Mouse (Mus musculus): ENCODE measurements around the gene Gm6034.
"Not testable (repeated sequence)": the region's sequence is repeated elsewhere in the genome, so short reads cannot be mapped to it uniquely, and the experiment has no call there.

The Gm6034 gene

GRCm38 (mm10) chr17:36022922-36023321 lies 19.8 kb upstream of the Gm6034 start:
- no peak for DNase-seq (ENCODE audit: extremely low spot score)

GRCm38 (mm10) chr17:36023710-36024654 lies 18.8 kb upstream of the Gm6034 start:
- DNase-seq (ENCODE audit: extremely low spot score): no peak

- no peak for DNase-seq (ENCODE audit: extremely low spot score)
Measured at GRCm38 (mm10) chr17:36025197-36025596, 17.6 kb upstream of the Gm6034 start.

GRCm38 (mm10) chr17:36025901-36026300 lies 16.9 kb upstream of the Gm6034 start:
- no peak for DNase-seq (ENCODE audit: extremely low spot score)

- no peak for DNase-seq (ENCODE audit: extremely low spot score)
Measured at GRCm38 (mm10) chr17:36027663-36028062, 15.1 kb upstream of the Gm6034 start.

- no peak for DNase-seq (ENCODE audit: extremely low spot score)
Measured at GRCm38 (mm10) chr17:36028879-36029619, 13.7 kb upstream of the Gm6034 start.

- DNase-seq (ENCODE audit: extremely low spot score): not testable (repeated sequence)
Measured at GRCm38 (mm10) chr17:36030046-36030702, 12.6 kb upstream of the Gm6034 start.

GRCm38 (mm10) chr17:36030703-36031582 lies 11.8 kb upstream of the Gm6034 start:
- not testable (repeated sequence) for DNase-seq (ENCODE audit: extremely low spot score)

GRCm38 (mm10) chr17:36031583-36032331 lies 11.0 kb upstream of the Gm6034 start:
- DNase-seq (ENCODE audit: extremely low spot score): peak; percentile 27

- peak; percentile 48 for DNase-seq (ENCODE audit: extremely low spot score)
Measured at GRCm38 (mm10) chr17:36032351-36032875, 10.3 kb upstream of the Gm6034 start, which contains the start of gene H2-T23. H2-T23 (minus strand) TSS chr17:36032855.

GRCm38 (mm10) chr17:36034524-36034923 lies 8.2 kb upstream of the Gm6034 start:
- DNase-seq (ENCODE audit: extremely low spot score): not testable (repeated sequence)

- not testable (repeated sequence) for DNase-seq (ENCODE audit: extremely low spot score)
Measured at GRCm38 (mm10) chr17:36035010-36035638, 7.6 kb upstream of the Gm6034 start.

- DNase-seq (ENCODE audit: extremely low spot score): not testable (repeated sequence)
Measured at GRCm38 (mm10) chr17:36036126-36036525, 6.6 kb upstream of the Gm6034 start.

- DNase-seq (ENCODE audit: extremely low spot score): not testable (repeated sequence)
Measured at GRCm38 (mm10) chr17:36040604-36041003, 2.2 kb upstream of the Gm6034 start.

GRCm38 (mm10) chr17:36042055-36042454 lies 706 bp upstream of the Gm6034 start:
- not testable (repeated sequence) for DNase-seq (ENCODE audit: extremely low spot score)

- DNase-seq (ENCODE audit: extremely low spot score): no peak
Measured at GRCm38 (mm10) chr17:36043286-36043685, 525 bp downstream of the Gm6034 start.

- not testable (repeated sequence) for DNase-seq (ENCODE audit: extremely low spot score)
Measured at GRCm38 (mm10) chr17:36057927-36058326, 15.2 kb downstream of the Gm6034 start.

GRCm38 (mm10) chr17:36058362-36058761 lies 15.6 kb downstream of the Gm6034 start, which contains the start of gene Gm11127:
Gm11127 (minus strand) TSS chr17:36058371.
- not testable (repeated sequence) for DNase-seq (ENCODE audit: extremely low spot score)

GRCm38 (mm10) chr17:36060829-36061228 lies 18.1 kb downstream of the Gm6034 start:
- DNase-seq (ENCODE audit: extremely low spot score): peak; percentile 40
